Mouse (Mus musculus): ENCODE results near the gene Usp16.

The Usp16 gene

DNA sequence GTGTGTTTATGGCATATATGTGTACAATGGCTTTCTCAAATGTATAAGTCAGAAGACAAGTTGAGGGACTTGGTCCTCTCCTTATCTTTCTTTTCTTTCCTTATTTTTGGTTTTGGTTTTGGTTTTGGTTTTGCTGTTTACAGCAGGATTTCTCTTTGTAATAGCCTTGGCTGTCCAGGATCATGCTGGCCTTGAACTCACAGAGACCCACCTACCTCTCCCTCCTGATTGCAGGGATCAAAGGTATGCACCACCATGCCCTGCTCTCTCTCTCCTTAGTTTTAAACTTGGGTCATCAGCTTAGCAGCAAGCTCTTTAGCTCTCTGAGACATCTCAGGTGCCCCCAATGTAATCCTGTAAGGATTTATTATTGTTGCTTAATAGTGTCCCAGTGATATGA lies 9.4 kb upstream of the Usp16 start:
- TF ChIP-seq GATA4 (IDR thresholded peaks at IDR 0.05; ENCODE audit: insufficient replicate concordance, low read length): no peak

DNA sequence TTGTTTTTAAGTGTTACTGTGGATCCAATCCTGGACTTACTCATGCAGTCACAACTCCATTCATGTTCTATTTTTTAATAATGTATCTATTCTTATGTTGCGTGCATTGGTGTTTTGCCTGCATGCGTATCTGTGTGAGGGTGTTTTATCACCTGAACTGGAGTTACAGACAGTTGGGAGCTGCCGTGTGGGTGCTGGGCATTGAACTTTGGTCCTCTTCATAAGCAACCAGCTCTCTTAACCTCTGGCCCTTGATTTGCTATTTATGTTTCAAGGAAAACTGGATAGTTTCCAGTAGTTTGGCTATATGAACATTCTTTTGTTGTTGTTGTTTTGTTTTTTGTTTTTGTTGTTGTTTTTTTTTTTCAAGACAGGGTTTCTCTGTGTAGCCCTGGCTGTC lies 9.0 kb upstream of the Usp16 start:
- no peak for TF ChIP-seq GATA4 (IDR thresholded peaks at IDR 0.05; ENCODE audit: insufficient replicate concordance, low read length)

DNA sequence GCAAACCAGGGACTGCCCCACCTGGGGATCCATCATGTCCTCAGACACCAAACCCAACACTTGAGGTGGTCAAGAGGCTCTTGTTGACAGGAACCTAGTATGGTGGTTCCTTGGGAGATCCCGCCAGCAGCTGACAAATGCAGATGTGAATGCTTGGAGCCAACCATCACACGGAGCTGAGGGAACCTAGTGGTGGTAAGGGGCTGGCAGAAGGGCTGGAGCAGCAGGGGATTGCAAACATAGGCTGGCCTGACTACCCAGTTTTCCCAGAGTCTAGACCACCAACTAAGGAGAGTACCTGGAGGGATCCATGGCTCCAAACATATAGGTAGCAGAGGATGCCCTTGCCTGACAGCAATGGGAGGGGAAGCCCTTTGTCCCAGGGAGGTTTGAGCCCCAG lies 1.3 kb upstream of the Usp16 start:
- no peak for TF ChIP-seq GATA4 (IDR thresholded peaks at IDR 0.05; ENCODE audit: insufficient replicate concordance, low read length)

DNA sequence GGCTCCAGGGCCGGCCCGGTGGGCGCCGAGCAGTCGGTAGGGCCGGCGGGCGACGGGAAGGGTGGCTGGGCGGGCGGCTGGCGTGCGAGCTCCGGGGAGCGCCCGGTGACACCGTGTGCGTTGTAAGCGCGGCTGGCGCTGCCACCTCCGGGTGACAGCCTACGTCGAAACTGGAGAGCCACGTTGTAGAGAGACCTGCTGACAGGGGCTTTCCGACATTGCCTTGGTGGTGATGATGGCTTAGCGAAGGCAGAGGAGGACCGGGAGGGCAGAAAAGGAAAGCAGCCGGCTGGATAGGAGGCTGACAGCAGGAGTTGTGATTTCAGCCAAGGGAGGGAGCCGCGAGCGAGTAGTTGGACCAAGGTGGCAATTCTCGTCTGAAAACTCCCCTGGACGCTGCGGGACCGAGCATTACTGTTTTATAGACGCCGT lies 693 bp downstream of the Usp16 start:
- TF ChIP-seq GATA4 (IDR thresholded peaks at IDR 0.05; ENCODE audit: insufficient replicate concordance, low read length): no peak

DNA sequence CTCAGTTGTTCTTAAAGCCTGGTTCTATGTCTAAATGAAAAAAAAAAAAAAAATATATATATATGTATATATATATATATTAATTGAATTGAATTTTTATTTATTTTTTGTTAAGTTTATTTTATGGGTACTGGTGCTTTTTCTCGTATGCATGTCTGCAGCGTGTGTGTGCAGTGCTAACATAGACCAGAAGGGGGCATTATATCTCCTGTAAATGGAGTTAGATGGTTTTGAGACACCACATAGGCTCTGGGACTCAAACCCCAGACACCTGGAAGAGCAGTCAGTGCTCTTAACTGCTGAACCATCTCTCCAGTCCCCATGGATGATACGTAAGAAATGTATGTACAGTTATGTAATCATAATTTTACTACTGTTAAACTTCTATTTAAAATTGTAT lies 4.2 kb downstream of the Usp16 start:
- no peak for TF ChIP-seq GATA4 (IDR thresholded peaks at IDR 0.05; ENCODE audit: insufficient replicate concordance, low read length)

DNA sequence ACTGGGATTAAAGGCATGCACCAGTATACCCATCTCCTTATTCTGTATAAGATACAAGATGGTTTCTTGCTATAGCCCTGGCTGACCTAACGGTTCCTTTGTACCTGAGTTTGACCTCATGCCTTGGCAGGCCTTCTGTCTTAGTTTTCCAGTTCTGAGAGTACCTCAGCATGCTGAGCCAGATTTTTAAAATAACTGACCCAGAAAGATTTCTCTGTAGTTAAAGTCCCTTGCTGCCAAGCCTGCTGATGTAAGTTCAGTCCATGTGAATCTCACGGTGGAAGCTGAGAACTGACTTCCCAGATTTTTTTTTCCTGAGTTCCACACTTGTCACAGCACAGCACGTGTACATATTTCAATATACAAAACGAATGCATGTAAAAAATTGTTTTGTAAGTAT lies 16.1 kb downstream of the Usp16 start:
- no peak for TF ChIP-seq GATA4 (IDR thresholded peaks at IDR 0.05; ENCODE audit: insufficient replicate concordance, low read length)

DNA sequence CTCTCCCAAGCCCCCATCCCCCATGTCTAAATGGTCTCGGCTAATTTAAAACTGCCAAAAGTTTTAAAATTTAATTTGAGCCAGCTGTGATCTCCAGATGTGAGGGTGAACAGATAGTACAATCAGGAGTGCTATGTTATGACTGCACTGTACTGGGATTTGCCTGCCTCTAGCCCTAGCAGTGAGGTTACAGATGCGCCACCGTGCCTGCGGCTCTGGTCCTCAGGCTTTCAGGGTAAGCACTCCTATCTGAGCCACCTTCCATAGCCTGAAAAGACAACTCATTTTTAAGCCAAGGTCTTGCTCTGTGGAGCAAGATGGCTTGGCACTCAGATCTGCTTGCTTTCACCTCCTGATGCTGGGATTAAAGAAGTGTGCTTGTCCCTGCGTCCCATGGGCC lies 29.9 kb downstream of the Usp16 start:
- no peak for TF ChIP-seq GATA4 (IDR thresholded peaks at IDR 0.05; ENCODE audit: insufficient replicate concordance, low read length)

DNA sequence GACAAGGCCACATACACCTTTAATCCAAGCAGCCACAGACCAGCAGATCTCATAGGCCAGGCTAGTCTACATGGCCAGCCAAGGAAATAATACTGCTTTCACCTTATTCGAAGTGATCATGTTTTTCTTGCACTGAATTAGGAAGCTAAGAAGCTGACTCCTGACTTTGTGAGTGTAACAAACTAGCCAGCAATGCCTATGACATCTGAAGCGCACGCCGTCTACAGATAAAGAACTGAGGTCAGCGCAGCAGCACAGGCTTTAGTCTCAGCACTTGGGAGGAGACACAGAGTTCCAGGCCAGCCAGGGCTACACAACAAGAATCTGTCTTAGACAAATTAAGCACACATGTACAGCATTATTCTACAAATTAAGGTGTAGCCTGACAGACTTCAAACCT lies 32.2 kb downstream of the Usp16 start:
- no peak for TF ChIP-seq GATA4 (IDR thresholded peaks at IDR 0.05; ENCODE audit: insufficient replicate concordance, low read length)

DNA sequence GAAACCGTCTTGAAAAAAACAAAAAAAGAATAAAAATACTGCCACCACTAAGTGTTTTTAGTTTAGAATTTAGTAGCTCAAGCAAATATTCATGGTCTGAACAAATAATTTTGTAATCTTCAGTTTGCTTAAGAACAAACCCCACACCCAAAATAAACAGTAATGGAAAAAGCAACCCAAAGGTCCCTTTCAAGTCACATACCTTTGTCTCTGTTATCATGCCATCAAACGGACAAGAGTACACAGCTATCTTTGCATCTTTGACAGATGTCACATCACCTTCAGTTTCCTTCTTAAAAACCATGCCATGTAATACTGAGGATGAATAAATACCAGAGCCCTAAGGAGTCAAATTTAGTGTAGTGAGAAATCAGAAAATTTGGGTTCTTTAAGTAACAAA lies 34.1 kb downstream of the Usp16 start:
- peak; percentile 92 for TF ChIP-seq GATA4 (IDR thresholded peaks at IDR 0.05; ENCODE audit: insufficient replicate concordance, low read length)

DNA sequence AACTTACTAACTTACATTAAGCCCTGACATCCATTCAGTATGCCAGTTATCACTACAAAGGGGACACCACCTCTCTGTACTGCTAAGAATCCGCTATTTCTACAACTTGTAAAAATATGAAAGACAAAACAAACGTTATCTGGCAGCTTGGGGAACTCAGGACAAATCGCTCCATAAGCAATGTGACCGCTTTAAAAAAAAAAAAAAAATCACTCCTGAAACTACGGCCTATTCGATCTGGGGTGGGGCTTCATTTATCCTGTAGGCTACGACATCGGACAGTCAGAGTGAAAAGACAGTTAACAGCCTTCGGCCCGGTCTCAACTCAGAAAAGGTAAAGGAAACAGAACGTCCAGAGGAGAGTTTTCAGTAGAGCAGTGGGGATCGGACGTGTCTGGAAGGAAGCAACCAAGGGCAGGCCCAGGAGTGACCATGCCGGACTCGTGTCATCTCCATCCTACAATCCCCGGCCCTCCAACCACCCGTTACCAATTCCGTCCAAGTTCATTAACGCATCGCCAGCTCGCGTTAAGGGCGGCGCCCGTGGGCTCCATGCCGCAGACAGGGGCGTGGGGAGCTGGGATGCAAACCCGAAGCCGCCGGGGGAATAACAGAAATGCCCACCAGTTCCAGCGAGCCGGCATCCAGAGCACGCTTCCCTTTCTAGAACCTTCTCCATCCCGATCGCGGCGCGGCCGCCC lies 40.6 kb downstream of the Usp16 start:
- TF ChIP-seq GATA4 (IDR thresholded peaks at IDR 0.05; ENCODE audit: insufficient replicate concordance, low read length): no peak

DNA sequence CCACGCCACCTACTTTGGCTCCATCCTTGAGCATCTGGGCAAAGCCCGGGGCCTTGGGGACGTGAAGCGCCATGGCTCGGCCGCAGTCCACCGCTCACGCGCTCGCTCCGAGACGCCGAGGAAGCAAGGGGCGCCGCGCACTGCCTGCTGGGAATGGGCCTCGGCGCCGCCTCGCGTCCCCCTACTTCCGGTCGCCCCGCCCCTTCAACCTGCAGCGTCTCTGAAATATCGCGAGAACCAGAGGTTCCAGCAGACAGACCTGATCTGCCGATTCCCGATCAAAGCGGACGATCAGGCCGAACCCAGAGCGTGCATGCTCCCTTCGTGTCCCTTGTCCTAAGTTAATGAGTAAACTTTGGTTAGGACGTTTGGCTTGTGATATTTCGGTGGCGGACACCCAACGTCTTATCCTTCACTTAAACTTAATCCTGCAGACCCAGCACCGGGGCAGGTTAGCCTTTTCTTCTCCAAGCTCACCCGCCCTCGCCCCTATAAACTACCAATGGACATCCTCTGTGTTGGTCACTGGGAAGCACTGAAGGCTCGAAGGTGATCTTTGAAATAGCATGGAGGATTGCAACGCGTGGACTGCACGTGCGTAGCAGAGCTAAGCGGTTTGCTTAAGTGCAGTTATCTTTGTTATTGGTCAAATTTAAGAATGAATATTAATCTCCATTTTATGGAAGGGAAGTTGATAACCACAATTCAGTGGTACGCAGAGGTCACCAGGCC lies 41.4 kb downstream of the Usp16 start, which contains the start of gene Cct8:
TSS of gene Cct8 (minus strand) at position 158 of the 732 bp plus-strand sequence.
- TF ChIP-seq GATA4 (IDR thresholded peaks at IDR 0.05; ENCODE audit: insufficient replicate concordance, low read length): peak; percentile 29; the same call in 1 of the 2 replicates

DNA sequence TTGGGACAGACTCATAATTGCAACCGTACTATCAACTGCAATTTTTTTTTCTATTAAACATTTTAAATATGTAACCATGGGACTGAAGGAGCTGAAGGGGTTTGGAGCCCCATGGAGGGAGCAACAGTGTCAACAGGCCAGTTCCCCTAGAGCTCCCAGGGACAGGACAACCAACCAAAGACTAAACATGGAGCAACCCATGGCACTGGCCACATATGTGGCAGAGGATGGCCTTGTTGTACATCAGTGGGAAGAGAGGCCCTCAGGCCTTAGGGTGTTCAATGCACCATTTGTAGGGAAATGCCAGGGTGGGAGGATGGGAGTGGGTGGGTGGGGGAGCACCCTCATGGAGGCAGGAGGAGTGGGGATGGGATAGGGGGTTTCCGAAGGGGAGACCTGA lies 42.2 kb downstream of the Usp16 start:
- TF ChIP-seq GATA4 (IDR thresholded peaks at IDR 0.05; ENCODE audit: insufficient replicate concordance, low read length): no peak

DNA sequence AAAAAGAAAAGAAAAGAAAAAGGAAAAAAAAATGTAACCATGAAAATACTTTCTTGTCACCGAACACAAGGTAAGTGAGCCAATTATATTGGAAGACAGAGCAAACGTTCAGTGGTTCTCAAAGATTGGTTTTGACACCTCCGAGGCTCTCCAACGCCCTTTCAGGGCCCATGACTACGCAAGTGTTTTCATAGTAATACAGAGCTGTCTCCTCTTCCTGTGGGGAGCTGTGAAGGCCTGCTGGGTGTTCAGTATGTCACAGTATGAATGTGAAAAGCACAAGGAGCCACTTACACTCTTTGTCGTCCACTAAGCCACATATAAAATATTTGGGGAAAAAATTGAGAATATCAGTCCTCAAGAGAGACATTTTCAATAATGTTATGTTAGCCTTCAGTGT lies 42.7 kb downstream of the Usp16 start:
- TF ChIP-seq GATA4 (IDR thresholded peaks at IDR 0.05; ENCODE audit: insufficient replicate concordance, low read length): no peak

DNA sequence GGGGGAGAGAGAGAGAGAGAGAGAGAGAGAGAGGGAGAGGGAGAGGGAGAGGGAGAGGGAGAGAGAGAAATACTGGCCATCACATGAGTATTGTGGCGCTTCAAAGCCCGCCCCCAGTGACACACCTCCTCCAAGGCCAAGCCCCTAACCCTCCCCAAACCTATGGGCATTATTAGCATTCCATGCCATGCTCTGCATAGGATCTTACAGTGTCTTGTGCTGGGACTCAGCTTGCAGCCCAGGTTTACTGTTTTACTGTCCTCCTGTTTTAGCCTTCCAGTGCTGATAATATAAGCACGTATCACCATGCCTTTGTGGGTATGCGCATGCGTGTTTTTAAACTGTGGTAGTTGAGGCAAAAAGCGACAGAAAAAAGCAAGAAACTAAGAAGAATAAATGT lies 45.1 kb downstream of the Usp16 start:
- no peak for TF ChIP-seq GATA4 (IDR thresholded peaks at IDR 0.05; ENCODE audit: insufficient replicate concordance, low read length)

DNA sequence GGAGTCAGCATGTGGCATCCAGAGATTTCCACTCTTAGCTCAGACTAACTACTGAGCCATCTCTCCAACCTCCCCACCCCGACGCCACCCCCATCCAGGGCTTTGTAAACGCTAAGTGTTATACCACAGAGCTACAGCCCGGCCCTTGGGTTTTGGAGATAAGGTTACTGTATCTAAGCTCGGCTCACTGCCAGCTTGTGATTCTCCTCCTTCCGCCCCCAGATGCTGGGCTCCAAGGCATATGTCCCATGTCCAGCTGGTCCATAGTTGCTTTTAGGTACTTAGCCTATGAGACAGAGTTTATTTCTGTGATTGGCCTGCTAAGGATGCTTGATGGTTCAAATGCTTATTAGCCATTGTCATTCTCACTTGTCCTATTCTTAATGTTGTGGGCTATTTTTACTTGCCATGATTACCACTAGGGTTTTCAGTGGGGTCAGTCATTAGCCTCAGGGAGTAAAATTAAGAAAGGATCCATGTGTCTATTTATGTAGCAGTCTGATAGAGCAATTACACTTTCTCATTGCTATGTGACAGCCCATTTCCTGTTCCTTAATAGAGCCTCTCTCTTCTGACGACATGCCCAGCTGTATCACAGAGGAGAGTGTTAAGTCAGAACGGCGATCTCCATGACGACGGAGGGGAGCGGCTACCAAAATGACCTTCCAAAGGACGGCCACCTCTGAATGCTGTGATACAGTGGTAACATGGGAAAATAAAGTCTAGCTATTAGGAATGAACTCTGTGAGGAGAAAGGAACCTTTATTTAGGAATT lies 47.0 kb downstream of the Usp16 start:
- no peak for TF ChIP-seq GATA4 (IDR thresholded peaks at IDR 0.05; ENCODE audit: insufficient replicate concordance, low read length)

DNA sequence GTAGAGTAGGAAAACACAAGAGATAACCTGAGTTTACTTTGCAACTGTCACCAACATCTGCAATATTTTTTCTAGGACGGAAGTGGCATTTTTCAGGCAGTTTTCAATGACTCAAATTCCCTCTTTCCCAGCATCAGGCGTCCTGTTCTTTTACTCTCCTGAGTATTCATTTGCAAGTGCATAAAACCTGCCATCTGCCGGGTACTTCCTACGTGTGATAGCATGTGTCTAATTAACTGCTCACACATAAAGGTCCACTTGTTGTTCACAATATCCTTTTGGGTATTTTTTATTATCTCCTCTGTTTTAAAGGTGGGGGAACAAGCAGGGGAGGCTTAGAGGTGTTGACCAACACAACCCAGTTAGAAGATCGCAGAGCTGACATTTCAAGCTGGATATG lies 57.2 kb downstream of the Usp16 start:
- TF ChIP-seq GATA4 (IDR thresholded peaks at IDR 0.05; ENCODE audit: insufficient replicate concordance, low read length): no peak

Data from liver, adult (tissue).